Mouse (Mus musculus) kidney, postnatal 25 days (tissue): ENCODE measurements around the gene Pknox2.
A peak's percentile ranks its signal among the peaks of the same experiment; 100 is the strongest.

ENCODE experiments used
- DNase-seq, 2 experiments: peaks; one replicate each; pipeline ENCODE4 v3.0.0; 2021; ENCODE audit warnings: mixed read lengths in 2 of 2

Pknox2 gene

GRCm38 (mm10) chr9:37139514-37139913 lies 7.7 kb downstream of the Pknox2 start:
- peak; percentile 43 to 60 for DNase-seq

DNA sequence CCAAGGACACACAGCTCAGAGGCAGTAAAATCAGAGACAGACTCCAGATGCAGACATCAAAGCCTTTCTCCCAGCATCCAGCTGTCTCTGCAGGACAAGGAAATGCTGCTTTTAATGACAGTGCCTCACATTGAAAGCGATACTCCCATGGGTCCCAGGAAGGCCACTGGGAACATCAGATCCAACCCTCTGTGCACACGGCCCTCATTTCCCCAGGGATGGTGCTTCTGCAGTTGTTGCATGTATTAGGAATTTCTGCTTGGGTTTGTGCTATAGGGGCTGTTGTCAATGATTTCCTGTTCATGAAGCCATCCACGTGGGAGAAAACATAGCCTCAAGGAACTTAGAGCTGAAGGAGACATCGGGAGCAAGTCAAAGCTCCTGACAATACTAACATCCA lies 8.3 kb downstream of the Pknox2 start:
- no peak for DNase-seq

DNA sequence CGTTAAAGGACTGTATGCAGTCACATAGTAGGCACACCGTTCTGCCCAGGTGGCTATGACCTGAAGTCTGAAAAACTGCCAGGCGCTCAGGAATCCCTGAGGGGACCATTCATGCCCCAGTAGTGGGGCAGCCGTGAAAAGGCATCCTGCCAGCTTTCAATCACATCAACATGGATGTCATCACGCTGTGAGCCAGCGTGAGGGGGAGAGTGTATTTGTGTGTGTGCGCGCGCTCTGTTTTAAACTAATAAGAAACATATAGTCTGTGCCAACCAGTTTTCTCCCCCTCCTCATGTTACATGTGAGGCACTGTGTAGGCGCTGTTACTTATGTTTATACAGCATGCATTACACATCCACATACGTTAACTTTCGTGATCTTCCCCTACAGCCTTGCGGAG lies 10.9 kb downstream of the Pknox2 start:
- no peak for DNase-seq

- DNase-seq: no peak
These were observed 13.7 kb downstream of the Pknox2 start for GRCm38 (mm10) chr9:37133495-37133894.

- no peak for DNase-seq
These were observed 18.2 kb downstream of the Pknox2 start for GRCm38 (mm10) chr9:37129046-37129445.

GRCm38 (mm10) chr9:37126197-37126596 lies 21.0 kb downstream of the Pknox2 start:
- DNase-seq: no peak

DNA sequence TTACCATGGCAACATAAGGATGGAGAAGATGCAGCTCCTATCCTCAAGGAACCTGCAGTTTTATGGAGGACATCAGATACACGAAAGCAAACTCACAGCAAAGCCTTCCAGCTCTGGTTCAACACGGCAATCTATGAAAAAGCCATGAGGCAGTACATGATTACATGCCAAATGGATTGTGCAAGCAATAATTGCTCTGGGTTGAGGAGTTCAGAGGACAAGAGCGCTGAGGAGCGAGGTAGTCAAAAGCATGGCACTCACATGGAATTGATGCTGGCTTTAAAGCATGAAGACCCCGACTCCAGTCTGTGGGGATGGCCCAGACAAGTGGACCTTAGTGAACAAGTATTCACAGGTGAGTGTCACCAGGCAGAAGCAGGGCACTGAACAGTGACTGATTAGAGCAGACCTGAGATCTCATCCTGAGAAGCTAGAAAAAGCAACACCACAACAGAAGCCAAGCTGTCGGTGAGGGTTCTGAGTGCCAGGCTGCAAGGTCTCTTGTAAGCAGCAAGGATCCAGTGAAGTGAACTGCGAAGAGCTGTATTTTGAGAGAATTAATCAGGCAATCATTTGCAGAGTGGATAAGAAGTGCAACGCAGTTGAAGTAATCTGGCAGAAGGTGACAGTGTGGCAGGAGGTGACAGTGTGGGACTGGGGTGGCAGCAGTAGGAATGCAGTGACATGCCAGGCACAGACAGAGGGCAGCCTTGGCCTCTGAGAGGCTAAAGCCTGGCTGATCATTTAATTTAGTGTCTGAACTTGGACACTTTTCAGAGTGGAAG lies 22.3 kb downstream of the Pknox2 start:
- no peak for DNase-seq

DNA sequence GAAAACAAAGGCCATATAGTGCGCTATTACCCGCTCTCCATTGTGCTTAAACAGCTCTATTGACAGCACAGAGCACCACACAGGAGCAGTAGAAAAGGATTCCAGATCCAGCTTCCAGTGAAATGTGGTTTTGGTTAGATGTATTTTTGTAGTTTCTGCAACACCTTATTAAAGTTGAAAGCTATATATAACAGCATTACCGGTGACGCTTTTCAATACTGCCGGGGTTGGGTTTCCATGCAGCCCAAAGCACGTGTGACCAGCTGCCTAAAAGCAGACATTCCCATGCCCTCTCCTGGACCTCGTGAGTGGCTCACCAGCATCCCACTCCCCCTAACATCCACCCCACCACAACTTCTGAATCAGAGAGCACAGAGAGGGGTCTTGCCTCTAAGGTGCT lies 23.8 kb downstream of the Pknox2 start:
- no peak for DNase-seq

DNA sequence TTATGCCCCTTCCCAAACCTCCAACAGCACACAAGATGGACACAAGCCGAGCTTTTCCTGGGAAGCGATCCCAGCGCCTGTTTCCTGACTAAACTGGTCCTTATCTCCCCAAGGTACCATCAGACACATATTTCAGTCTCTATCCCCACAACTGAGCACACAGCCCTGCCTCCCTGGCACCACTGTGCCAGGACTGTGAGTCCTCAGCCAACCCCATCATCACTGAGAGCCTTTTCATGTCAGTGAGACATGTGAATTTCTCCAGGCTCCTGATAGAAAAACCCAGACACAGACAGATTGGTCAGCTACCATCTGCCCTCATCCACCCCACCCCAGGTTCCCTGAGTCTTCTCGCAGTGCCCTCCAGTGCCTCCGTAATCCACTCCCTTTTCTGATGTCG lies 24.2 kb downstream of the Pknox2 start:
- DNase-seq: no peak

GRCm38 (mm10) chr9:37122381-37122780 lies 24.8 kb downstream of the Pknox2 start:
- DNase-seq: no peak

DNA sequence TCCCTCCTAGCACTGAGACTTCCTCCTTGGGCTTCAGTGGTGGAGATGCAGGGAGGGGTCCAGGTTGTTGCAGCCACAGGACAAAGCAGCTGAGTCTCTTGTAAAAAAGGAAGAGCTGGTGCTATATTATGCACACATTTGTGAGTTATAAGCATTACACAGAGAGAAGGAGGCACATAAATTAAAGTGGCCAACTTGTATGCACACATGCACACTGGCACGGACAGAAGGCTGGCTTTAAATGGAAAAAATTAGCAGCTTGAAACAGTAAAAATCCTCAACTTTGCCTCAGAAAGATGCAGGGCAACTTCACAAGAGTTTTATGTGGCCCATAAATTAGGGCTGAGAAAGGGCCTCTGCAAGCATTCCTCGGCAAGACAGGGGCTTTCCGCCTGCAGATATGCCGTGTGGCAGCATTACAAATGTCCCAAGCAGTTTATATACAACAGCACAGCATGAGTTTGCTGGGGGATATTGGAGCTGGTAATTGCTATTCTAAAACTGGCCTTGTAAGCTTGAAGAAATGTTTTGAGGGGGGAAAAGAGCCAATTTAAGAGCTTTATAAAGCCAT lies 25.4 kb downstream of the Pknox2 start:
- DNase-seq: no peak

DNA sequence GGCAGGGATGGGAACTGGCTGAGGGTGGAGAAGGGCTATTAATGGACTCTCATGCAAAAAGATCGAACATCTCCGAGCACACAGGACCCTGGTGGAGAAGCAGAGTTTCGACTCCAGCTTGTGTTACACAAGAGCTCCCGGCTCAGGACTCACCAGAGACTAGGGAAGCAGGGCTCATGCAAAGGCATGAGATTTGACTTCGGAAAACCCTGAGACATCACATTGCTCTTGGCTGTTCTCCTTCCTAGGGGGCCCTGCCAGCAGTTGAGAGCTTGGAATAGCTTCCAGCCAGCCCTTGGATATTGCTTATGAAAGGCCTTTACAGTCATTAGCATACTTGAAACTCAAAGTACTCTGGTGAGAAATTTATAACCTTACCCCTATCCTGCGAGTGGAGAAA lies 26.4 kb downstream of the Pknox2 start:
- peak; percentile 26 to 49 for DNase-seq

DNA sequence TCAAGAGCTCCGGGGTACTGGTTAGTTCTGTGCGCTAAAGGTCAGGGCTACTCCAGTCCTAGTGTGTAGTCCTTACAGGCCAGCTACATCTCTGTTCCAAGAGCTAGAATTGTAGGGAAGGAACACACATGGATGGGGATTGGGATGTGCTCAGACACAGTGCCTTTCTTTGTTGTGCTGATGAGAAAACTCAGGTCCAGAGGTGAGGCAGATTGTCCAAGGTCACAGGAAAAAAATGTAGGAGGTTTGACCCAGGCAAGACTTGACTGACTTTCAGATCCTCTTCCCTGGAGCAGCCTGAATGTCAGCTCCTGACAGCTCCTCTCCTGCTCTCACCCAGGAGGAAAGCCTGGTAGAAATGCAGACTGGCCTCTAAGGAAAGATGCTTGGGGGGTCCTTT lies 29.7 kb downstream of the Pknox2 start:
- no peak for DNase-seq

DNA sequence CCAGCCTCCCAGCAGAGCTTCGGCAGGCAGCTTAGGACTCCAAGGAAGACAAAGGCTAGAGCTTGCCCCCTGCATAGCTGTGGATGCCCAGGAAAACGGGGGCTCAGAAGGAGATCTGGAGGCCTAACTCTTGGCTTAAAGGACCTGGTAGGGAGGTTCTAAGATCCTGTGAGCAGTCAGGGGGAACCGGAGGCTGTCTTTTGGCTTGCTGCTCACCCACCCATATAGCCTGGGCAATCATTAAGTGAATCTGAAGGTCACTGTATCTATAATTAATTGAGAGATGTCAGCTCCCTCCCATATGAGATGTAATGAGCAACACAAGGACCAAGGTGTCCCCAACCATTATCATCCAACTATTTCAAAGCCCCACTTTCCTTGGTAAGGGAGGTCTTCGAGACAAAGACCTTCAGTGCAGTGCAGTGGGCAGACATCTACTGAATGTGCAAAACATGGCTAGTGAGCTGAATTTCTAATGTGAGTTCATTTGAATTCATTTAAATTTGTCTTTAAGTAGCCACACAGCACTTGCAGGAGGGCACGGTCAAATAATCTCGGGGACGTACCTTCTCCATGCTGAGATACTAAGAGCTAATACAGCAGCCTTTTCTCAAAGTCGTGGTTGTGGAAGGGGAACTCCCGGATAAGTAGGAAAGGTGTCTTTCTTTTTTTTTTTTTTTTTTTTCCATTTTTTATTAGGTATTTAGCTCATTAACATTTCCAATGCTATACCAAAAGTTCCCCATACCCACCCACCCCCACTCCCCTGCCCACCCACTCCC lies 30.4 kb downstream of the Pknox2 start:
- no peak for DNase-seq

- no peak for DNase-seq
These were observed 31.4 kb downstream of the Pknox2 start for GRCm38 (mm10) chr9:37115820-37116219.

GRCm38 (mm10) chr9:37114286-37115267 lies 32.6 kb downstream of the Pknox2 start:
- DNase-seq: no peak

DNA sequence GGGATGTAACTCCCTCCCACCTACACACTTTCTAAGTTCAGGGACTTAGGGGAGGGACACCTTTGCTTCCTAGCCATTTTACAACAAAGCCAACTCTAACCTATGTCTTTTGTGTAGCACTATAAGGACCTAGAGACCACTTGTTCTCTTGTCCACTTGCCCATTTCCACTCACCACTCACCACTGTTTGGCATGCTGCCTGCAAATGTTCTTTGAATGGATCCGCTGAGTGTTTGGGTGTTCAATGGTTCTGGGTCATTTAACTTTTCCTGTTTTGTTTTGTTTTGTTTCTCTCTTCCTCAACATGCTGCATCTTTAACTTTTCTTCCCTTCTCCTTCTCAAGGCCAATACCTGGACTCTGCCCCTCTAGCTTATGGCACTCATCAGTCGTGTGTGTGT lies 39.7 kb downstream of the Pknox2 start:
- DNase-seq: peak in 1 of 2 experiments; percentile 57

DNA sequence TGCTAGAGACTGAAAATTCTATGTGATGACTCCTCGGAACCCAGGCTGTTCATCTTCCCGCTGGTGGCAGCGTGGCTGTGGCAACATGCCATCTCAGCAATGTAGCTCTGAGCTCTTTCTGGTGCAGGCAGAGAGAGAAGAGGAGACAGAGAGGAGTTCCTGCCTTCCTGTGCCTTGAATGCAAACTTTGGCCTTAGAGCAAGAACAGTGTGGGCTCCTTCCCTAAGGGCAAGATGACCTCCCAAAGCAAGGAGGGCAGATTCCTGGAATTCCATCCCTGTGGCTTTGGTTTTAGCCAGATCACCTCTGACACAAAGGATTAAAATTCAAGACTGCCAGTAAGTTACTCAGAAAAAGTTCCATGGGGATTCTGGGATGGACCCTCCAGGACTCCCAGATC lies 40.4 kb downstream of the Pknox2 start:
- DNase-seq: peak; percentile 37 to 44

DNA sequence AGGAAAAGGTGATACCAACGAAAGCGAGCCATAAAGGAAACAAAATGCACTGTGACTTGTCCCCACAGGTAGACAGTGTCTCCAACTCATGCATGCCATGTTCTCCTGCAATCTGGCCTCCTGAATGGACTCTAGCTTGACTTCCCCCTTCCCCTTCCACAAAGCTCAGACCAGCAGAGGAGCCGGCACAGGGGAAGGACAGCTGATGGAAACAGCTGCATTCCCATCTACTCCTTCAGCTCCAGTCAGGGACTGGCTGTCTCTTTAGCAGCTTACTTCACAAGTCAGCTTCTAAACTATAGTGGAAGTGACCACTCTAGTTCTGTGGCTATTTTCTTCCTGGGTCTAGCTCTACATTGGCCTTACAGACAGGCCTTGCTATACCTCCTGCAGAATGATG lies 43.0 kb downstream of the Pknox2 start:
- no peak for DNase-seq

DNA sequence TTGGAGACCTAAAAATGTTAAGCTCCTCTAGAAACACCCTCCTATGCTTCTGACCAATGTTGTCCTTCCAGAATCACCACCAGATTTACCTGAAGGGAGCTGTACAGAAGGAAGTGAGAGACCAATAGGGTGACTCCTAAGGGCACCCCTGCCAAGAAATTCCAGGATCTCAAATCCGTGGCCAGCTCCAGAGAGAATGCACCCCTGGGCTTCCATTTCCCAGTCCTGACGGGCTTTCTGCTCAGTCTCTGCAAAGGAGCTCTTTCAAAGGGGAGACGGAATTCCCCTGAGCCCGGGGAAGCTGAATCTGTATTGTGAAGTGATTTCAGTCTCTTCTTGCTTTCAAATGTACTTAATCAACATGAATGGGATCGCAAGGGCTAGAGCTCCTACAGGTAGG lies 43.4 kb downstream of the Pknox2 start:
- DNase-seq: no peak

DNA sequence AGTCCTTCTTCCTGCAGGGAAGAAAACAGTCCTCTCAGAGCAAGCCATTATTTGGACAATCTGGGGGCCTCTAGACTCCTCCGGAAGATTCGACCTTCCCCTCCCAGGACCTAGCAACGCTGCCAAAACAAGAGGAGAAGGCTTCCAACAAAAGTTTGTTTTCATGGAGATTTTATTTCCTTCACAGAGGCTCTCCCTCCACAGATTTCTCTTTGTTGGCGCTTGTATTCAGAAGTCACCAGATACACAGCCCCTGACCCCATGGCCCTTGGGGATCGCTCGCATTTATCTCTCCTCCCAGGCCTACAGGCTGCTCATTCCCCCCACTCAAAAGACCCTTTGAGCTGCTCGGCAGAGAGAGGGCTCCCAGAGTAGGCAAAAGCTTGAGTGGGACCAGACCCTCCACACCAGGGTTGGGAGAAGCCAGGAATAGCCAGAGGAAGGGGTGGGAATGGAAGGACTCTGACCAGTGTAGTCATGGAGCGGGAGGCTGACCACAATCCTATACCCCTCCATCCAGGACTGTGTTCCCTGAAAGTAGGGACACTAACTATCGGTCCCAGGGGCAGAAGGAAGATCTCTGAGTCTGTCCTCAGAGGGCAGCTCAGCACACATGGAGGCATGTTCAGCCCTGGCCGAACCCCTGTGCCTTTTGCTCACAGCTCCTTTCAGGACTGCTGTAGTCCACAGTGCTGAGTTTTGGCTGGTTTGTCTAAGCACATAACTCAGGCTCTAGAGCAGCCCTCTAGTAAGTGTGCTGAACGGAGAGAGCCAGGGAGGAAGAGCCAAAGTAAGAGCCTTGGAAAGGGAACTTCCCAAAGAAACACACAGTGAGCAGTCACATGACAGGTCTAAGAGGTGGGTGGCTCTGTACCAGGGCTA lies 45.9 kb downstream of the Pknox2 start:
- peak in 1 of 2 experiments; percentile 33 for DNase-seq

DNA sequence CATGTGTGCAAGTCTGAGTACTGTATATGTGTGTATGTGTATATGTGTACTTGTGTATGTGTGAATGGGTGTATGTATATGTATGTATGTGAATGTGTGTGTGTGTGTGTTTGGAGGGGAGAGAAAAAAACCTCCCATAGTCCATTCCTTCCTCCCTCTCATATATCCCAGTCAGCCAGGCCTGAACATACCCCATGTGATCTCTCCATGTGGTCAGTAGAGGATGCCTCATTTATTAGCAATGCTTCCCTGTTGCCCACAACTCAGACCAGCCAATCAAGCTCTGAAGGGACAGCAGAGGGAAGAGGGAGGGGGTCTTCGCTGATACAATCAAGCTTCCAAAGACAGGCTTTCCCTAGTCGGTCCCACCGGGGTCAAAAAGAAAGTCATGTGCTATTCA lies 47.6 kb downstream of the Pknox2 start:
- no peak for DNase-seq
